Mouse (Mus musculus): ENCODE measurements around the gene Usp19. TPM values are rescaled to one million over a fixed set of nuclear protein-coding genes. Genes with fewer than 3 reads are reported as not detected.
A peak's percentile ranks its signal among the peaks of the same experiment; 100 is the strongest.

Usp19 gene
- polyA plus RNA-seq, 1 experiment from 2014 or later, result 116 TPM

DNA sequence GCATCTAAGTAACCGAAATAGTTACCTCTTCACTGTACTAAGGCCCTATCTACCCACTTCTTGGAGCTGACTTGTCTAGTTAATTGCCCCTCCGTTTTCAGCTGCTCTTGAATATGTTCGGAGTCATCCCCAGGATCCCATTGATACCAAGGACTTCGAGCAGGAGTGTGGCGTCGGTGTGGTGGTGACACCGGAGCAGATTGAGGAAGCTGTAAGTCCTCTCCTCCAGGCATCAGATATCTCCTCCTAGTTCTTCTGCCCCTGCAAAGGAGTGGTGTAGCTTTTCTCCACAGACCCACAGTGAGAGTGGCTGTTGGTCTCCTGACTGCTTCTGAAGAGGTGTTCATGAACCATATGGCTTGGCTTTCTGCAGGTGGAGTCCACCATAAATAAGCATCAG is 18.4 kb downstream of the Usp19 start:
- Histone ChIP-seq H3K27me3 (no peaks in the 10 kb centered on the region), H3K36me3 (peaks cover 45% of the 10 kb centered on the region), H3K27ac (replicated peaks) (no peak overlapping the region), H3K4me2 (replicated peaks) (peak overlapping the region; percentile 84), H3K4me1 (peaks cover 18% of the 10 kb centered on the region), H3K4me3 (peak overlapping the region; percentile 72), H3K9me3 (no peaks in the 10 kb centered on the region), H3K9ac (replicated peaks) (peak overlapping the region; percentile 69)
- no peak for ATAC-seq (ENCODE audit: low FRiP score, low read depth)
- 87% methylated on average over 7 of the region's 7 CpGs for WGBS

DNA sequence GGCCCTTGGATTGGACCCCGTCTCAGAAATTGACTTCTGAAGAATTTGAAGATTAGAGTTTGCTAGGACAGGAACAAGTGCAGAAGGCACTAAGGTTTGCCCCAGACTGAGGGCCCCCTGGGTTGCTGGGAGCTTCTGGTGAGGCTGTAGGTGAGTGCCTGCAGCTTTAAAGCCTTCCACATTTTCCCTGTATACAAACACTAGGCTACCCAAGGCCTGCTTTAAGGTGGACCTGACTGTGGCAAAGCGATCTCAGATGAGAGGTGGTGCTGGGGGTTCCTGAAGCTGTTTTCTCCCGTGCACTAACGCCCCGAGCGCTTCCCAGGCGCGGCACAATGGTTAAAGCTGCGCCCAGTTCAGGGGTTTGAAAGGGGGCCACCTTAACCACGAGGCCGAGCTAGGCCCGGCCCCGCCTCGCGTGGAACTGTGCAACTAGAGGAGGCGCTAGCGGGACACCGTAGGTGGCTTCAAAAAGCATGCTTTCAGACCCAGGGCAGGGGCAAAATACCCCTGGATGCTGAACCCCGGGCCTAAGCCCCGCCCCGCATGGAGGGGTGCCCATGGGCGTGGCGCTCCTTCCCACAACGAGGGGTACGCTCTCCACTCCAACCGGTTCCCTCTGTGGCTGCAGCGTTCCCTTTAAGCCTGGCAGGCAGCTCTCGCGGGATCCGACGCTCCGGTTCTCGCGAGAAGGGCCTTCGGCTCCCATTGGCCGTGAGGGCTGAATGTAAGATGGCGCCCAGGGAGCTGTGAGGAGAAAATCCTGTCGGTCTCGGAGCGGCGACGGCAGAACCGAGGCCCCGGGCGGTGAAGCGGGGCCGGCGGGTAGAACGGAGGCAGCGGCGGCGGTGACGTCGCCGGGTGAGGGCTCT is 26.2 kb downstream of the Usp19 start, which contains the start of gene Qrich1:
TSS of gene Qrich1 (plus strand) at position 427 of the 872 bp plus-strand sequence.
- H3K4me1 ChIP-seq, result peaks cover 27% of the 10 kb centered on the region
- H3K9ac ChIP-seq (replicated peaks), result peak within 1 kb of the TSS; percentile 77
- peaks cover 49% of the 10 kb centered on the region for H3K36me3 ChIP-seq
- H3K9me3 ChIP-seq, result no peaks in the 10 kb centered on the region
- H3K27me3 ChIP-seq, result no peaks in the 10 kb centered on the region
- 1% methylated on average over 55 of the region's 55 CpGs for WGBS
- peak within 1 kb of the TSS; percentile 59 for H3K4me3 ChIP-seq
- peak within 1 kb of the TSS; percentile 82 for H3K4me2 ChIP-seq (replicated peaks)
- peak; percentile 96 for ATAC-seq (ENCODE audit: low FRiP score, low read depth)
- peak within 1 kb of the TSS; percentile 99 for H3K27ac ChIP-seq (replicated peaks)

DNA sequence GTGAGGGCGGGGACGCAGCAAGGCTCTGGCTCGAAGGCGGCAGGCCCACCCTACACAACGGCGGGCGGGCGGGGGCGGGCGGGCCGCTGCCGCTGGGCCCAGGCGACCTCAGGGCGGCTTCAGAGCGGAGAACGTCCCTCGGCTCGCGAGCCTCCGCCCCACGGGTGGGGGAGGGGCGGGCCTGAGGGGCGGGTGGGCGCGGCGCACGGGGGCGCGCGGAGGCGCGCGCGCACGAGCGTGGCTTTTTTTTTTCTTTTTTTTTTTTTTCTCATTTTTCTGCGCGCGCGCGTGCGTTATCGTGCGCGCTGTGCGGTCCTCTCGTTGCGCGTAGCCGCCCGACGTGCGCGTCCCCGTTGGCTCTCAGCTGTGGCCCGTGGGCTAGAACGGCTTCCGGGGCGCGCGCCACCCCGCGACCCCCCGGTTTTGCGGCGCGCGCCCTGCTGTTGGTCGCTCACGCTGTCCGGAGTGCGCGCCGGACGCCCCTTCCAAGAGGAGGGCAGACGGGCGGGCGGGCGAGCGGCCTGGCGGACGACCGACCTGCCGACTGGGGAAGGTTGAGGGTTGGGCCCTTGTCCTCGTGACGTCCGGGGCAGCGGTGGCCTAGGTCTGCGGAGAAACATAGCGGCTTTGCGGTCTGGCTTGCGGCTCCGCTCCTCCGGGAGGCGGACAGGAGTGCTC is 27.0 kb downstream of the Usp19 start:
- WGBS, result under 1% methylated on average over 70 of the region's 95 CpGs

DNA sequence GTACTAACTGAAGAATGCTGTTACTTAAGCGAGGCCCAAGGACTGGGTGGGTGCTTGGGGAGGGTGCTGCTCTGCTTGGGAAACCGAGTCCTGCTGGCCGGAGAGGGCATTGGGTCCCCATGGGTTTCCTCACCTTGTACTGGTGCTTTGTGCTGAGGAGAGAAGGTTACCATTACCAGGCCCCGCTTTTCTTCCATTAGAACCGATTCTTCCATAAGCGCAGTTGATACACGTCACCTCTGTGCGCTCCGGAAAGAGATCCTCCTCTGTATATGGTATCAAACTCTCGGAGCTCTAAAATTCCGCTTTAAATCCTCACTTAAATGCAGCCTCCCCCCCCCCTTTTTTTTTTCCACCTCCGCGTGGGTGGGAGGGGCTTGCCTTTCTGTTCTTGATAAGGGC is 27.5 kb downstream of the Usp19 start:
- 0 out of 2 replicates have a peak, but pooled peaks have one; percentile 5 for ATAC-seq (ENCODE audit: low FRiP score, low read depth)
- under 1% methylated on average over 13 of the region's 13 CpGs for WGBS
- H3K36me3 ChIP-seq, result peaks cover 38% of the 10 kb centered on the region
- peak overlapping the region; percentile 77 for H3K9ac ChIP-seq (replicated peaks)
- H3K9me3 ChIP-seq, result no peaks in the 10 kb centered on the region
- H3K4me1 ChIP-seq, result peaks cover 32% of the 10 kb centered on the region
- H3K27me3 ChIP-seq, result no peaks in the 10 kb centered on the region
- H3K4me3 ChIP-seq, result peak overlapping the region; percentile 59
- peak overlapping the region; percentile 82 for H3K4me2 ChIP-seq (replicated peaks)
- peak overlapping the region; percentile 99 for H3K27ac ChIP-seq (replicated peaks)

More for the DNA sequence above, 27.0 kb downstream of the Usp19 start:
- peak overlapping the region; percentile 99 for H3K27ac ChIP-seq (replicated peaks)
- peak overlapping the region; percentile 59 for H3K4me3 ChIP-seq
- ATAC-seq (ENCODE audit: low FRiP score, low read depth), result peak; percentile 81
- H3K36me3 ChIP-seq, result peaks cover 41% of the 10 kb centered on the region
- peak overlapping the region; percentile 82 for H3K4me2 ChIP-seq (replicated peaks)
- H3K9ac ChIP-seq (replicated peaks), result peak overlapping the region; percentile 77
- H3K27me3 ChIP-seq, result no peaks in the 10 kb centered on the region
- no peaks in the 10 kb centered on the region for H3K9me3 ChIP-seq
- peaks cover 32% of the 10 kb centered on the region for H3K4me1 ChIP-seq

DNA sequence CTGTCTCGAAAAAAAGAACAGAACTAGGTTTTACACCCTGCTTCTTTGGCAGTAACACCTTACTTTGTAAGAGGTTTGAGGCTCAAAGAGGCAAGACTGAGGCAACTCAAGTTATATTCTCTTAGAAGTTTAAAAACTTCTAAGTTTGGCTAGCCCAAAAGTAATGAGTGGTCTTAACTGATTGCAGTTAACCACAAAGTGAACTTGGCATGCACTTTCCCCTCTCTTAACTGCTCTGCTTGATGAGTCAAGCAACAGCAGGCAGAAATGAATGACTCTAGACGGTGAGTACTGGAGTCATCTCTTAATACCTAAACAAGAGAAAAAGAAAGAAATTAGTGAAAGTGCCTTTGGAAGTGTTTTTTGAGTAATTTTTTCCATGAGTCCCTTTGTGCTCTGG is 31.2 kb downstream of the Usp19 start:
- Histone ChIP-seq H3K27me3 (no peaks in the 10 kb centered on the region), H3K27ac (replicated peaks) (no peak overlapping the region), H3K4me2 (replicated peaks) (no peak overlapping the region), H3K9ac (replicated peaks) (no peak overlapping the region), H3K36me3 (peaks cover 16% of the 10 kb centered on the region; the same call in 1 of the 2 replicates), H3K4me3 (no peak overlapping the region), H3K9me3 (no peaks in the 10 kb centered on the region), H3K4me1 (peaks cover 24% of the 10 kb centered on the region)
- 89% methylated on average over 2 of the region's 2 CpGs for WGBS
- no peak for ATAC-seq (ENCODE audit: low FRiP score, low read depth)

DNA sequence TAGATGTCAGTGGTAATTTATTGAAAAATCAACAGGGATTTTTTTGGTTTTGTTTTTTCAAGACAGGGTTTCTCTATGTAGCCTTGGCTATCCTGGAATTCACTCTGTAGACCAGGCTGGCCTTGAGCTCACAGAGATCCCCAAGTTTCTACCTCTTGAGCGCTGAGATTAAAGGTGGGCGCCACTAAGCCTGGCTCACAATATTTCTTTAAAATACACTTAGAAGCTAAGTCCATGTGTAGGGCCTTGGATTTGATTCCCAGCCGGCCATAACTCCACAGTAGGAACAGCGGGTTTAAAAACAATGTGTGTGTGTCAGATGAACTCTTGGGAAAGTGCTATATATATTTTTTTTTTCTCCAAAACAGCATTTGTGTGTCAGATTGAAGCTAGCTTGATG is 32.9 kb downstream of the Usp19 start:
- Histone ChIP-seq H3K4me1 (peaks cover 24% of the 10 kb centered on the region), H3K4me2 (replicated peaks) (no peak overlapping the region), H3K27ac (replicated peaks) (no peak overlapping the region), H3K4me3 (no peak overlapping the region), H3K27me3 (no peaks in the 10 kb centered on the region), H3K9me3 (no peaks in the 10 kb centered on the region), H3K36me3 (peaks cover 23% of the 10 kb centered on the region), H3K9ac (replicated peaks) (no peak overlapping the region)
- WGBS, result 98% methylated on average over 4 of the region's 4 CpGs
- ATAC-seq (ENCODE audit: low FRiP score, low read depth), result no peak

DNA sequence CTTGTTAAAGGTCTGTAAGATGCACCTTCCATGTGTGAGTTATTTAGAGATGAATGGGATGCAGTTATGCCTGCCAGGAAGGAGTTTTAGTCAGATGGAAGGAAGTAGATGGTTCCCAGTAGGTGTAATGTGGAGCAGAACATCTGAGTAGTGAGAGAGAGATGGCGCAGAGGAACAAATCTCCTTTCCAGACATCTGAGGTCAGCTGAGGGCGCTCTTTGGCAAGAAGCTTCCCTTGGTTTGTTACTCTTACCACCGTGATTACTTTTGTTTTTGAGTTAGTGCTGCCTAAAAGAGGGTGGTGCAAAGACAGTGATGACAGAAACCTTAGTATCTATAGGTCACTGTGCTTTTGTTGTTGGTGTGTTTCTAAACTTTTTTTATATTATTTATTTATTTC is 35.0 kb downstream of the Usp19 start:
- Histone ChIP-seq H3K4me3 (no peak overlapping the region), H3K27me3 (no peaks in the 10 kb centered on the region), H3K4me2 (replicated peaks) (no peak overlapping the region), H3K36me3 (peaks cover 36% of the 10 kb centered on the region), H3K9me3 (no peaks in the 10 kb centered on the region), H3K4me1 (peaks cover 8% of the 10 kb centered on the region; the same call in 1 of the 2 replicates), H3K9ac (replicated peaks) (no peak overlapping the region), H3K27ac (replicated peaks) (no peak overlapping the region)
- ATAC-seq (ENCODE audit: low FRiP score, low read depth), result no peak
- 90% methylated on average over 3 of the region's 3 CpGs for WGBS

DNA sequence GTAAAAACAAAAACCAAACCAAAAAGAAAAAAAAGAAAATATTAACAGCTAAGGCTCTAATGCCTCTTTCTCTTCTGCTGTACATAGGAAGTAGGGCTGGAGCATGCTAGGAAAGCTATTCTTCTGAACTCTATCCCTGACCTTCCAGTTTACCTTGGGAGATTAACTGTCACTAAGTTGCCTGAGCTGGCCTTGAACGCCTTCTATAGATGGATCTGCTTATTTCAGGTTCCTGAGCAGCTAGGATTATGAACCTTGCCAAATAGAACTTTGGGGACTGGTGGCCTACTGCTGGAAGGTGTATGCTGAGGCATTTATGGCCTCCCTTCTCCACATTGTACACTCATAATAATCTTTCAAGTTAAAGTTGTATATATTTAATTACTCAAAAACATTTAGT is 40.6 kb downstream of the Usp19 start:
- no peak overlapping the region for H3K4me2 ChIP-seq (replicated peaks)
- no peaks in the 10 kb centered on the region for H3K27me3 ChIP-seq
- no peaks in the 10 kb centered on the region for H3K9me3 ChIP-seq
- H3K27ac ChIP-seq (replicated peaks), result no peak overlapping the region
- no peak overlapping the region for H3K9ac ChIP-seq (replicated peaks)
- H3K36me3 ChIP-seq, result peaks cover 80% of the 10 kb centered on the region
- 90% methylated on average over 1 of the region's 1 CpGs for WGBS
- H3K4me1 ChIP-seq, result no peaks in the 10 kb centered on the region
- ATAC-seq (ENCODE audit: low FRiP score, low read depth), result no peak
- no peak overlapping the region for H3K4me3 ChIP-seq

DNA sequence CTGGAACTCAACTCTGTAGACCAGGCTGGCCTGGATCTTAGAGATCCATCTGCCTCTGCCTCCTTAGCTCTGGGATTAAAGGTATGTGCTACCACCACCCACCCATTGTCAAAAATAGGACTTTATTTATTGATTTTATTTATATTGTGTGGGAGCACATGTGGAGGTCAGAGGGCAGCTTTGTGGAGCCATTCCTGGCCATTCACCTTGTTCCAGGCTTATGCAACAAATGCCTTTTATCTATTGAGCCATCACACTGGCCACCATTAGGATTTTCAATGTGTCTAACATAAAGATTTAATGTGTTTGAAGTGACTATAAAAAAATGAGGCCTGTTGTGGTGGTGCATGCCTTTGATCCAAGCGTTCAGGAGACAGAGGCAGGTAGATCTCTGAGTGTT is 41.1 kb downstream of the Usp19 start:
- no peak overlapping the region for H3K4me3 ChIP-seq
- WGBS, result 94% methylated on average over 1 of the region's 1 CpGs
- H3K9ac ChIP-seq (replicated peaks), result no peak overlapping the region
- H3K4me1 ChIP-seq, result no peaks in the 10 kb centered on the region
- no peak for ATAC-seq (ENCODE audit: low FRiP score, low read depth)
- H3K9me3 ChIP-seq, result no peaks in the 10 kb centered on the region
- H3K4me2 ChIP-seq (replicated peaks), result no peak overlapping the region
- H3K27ac ChIP-seq (replicated peaks), result no peak overlapping the region
- no peaks in the 10 kb centered on the region for H3K27me3 ChIP-seq
- peaks cover 85% of the 10 kb centered on the region for H3K36me3 ChIP-seq

DNA sequence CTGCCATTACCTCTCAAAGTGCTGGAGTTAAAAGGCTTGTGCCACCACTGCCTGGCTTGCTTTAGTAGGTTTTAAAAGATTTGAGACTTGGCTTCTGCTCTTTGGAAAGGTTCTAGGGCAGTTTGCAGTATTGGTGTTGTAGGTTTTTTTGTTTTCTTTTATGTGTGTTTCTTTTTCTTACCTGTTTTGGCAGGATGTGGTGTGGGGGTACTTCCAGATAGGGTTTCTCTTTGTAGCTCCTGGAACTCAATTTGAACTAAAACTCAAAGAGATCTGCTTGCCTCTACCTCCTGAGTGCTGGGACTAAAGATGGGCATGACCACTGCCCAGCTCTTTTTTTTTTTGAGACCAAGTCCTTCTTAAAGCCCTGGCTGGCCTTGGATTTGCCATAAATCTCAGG is 50.4 kb downstream of the Usp19 start:
- H3K36me3 ChIP-seq, result peaks cover 87% of the 10 kb centered on the region
- H3K9ac ChIP-seq (replicated peaks), result no peak overlapping the region
- no peaks in the 10 kb centered on the region for H3K4me1 ChIP-seq
- ATAC-seq (ENCODE audit: low FRiP score, low read depth), result no peak
- H3K9me3 ChIP-seq, result no peaks in the 10 kb centered on the region
- H3K27ac ChIP-seq (replicated peaks), result no peak overlapping the region
- no peaks in the 10 kb centered on the region for H3K27me3 ChIP-seq
- no peak overlapping the region for H3K4me3 ChIP-seq
- no peak overlapping the region for H3K4me2 ChIP-seq (replicated peaks)

DNA sequence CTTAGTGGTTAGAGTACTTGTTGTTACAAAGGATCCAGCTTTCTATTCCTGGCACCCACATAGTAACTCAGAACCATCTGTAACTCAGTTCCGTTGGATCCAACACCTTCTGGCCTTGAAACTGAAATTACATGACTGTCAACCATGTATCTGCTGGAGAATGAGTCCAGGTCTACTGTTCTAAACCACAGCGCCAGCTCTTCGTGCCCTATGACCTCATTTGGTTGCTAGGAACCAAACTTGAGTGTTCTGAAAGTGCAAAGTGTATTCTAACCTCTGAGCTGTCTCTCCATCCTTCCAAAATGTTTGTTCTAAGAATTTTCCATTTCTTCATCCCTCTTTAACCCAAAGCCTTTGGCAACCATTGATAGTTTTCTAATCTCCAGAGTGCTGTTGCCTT is 55.6 kb downstream of the Usp19 start:
- no peak overlapping the region for H3K9ac ChIP-seq (replicated peaks)
- 96% methylated on average over 3 of the region's 3 CpGs for WGBS
- H3K27me3 ChIP-seq, result no peaks in the 10 kb centered on the region
- H3K4me1 ChIP-seq, result no peaks in the 10 kb centered on the region
- ATAC-seq (ENCODE audit: low FRiP score, low read depth), result no peak
- H3K27ac ChIP-seq (replicated peaks), result no peak overlapping the region
- peaks cover 92% of the 10 kb centered on the region for H3K36me3 ChIP-seq
- H3K4me2 ChIP-seq (replicated peaks), result no peak overlapping the region
- H3K9me3 ChIP-seq, result no peaks in the 10 kb centered on the region
- no peak overlapping the region for H3K4me3 ChIP-seq

DNA sequence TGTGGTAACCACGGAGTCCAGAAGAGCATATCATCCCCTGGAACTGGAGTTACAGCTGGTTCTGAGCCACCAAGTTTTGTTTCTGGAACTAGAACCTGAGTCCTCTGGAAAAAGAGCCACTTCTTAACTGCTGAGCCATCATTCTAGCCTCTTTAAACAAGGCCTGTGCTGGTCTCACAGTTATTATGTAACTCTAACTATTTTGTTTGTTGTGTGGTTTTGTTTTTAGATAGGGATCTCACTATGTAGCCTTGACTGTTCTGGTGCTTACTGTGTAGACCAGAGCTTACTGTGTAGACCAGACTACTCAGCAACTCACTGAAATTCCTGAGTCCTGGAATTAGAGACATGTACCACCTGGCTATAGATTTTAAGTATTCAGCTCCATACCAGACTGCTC is 56.5 kb downstream of the Usp19 start:
- H3K4me1 ChIP-seq, result no peaks in the 10 kb centered on the region
- H3K27me3 ChIP-seq, result no peaks in the 10 kb centered on the region
- WGBS, result 91% methylated on average over 1 of the region's 1 CpGs
- ATAC-seq (ENCODE audit: low FRiP score, low read depth), result no peak
- H3K4me3 ChIP-seq, result no peak overlapping the region
- H3K9me3 ChIP-seq, result no peaks in the 10 kb centered on the region
- H3K27ac ChIP-seq (replicated peaks), result no peak overlapping the region
- H3K4me2 ChIP-seq (replicated peaks), result no peak overlapping the region
- H3K36me3 ChIP-seq, result peaks cover 88% of the 10 kb centered on the region
- no peak overlapping the region for H3K9ac ChIP-seq (replicated peaks)

Data from midbrain, embryonic 12.5 days (tissue).